Mouse (Mus musculus) hindbrain, embryonic 16.5 days (tissue): ENCODE results near the gene Flt3. TPM values are rescaled to one million over a fixed set of nuclear protein-coding genes. Genes with fewer than 3 reads are reported as not detected.

ENCODE experiments used
- ATAC-seq: fragments of 200-750 bp; cut with Nextera tagmentation; 2 replicates; pipeline ENCODE4 v1.8.0; 2017; ENCODE audit warnings: moderate TSS enrichment, moderate library complexity
- H3K27ac ChIP-seq: fragments of 300-500 bp; sonication (generic); 2 replicates; pipeline ENCODE4 v1.5.1; 2014; ENCODE audit warnings: low read depth, mild to moderate bottlenecking, control low read depth, low read length, moderate library complexity
- H3K27me3 ChIP-seq: fragments of 300-500 bp; sonication (generic); replicated peaks from 2 replicates; pipeline ENCODE4 v1.6.1; 2014; ENCODE audit warnings: low read length; ENCODE audit not compliant: control insufficient read depth, insufficient read depth
- H3K36me3 ChIP-seq: fragments of 300-500 bp; sonication (generic); 2 replicates; pipeline ENCODE4 v1.6.1; 2014; ENCODE audit warnings: mild to moderate bottlenecking, low read length, moderate library complexity, mixed read lengths; ENCODE audit not compliant: control insufficient read depth, insufficient read depth
- H3K4me1 ChIP-seq: fragments of 300-500 bp; sonication (generic); 2 replicates; pipeline ENCODE4 v1.6.1; 2014; ENCODE audit warnings: low read depth, low read length; ENCODE audit not compliant: control insufficient read depth, insufficient read depth
- H3K4me2 ChIP-seq: fragments of 300-500 bp; sonication (generic); 2 replicates; pipeline ENCODE4 v1.6.1; 2014; ENCODE audit warnings: mild to moderate bottlenecking, low read length, control low read depth, moderate library complexity
- H3K4me3 ChIP-seq: fragments of 300-500 bp; sonication (generic); 2 replicates; pipeline ENCODE4 v1.5.1; 2014; ENCODE audit warnings: mild to moderate bottlenecking, low read length, control low read depth, moderate library complexity
- H3K9ac ChIP-seq: fragments of 300-500 bp; sonication (generic); 2 replicates; pipeline ENCODE4 v1.6.1; 2014; ENCODE audit warnings: low read depth, mild to moderate bottlenecking, control low read depth, low read length, moderate library complexity
- H3K9me3 ChIP-seq: fragments of 300-500 bp; sonication (generic); 2 replicates; pipeline ENCODE4 v1.6.1; 2014; ENCODE audit warnings: mild to moderate bottlenecking, low read length, moderate library complexity; ENCODE audit not compliant: control insufficient read depth
- WGBS: fragments of 180-500 bp; shearing (Covaris S2); extraction: QIAGEN DNeasy Blood & Tissue Kit; methylation state at CpG from one replicate; pipeline ENCODE4 v1.1.7; 2014; 5-methylcytosine and 5-hydroxymethylcytosine counted together
- polyA plus RNA-seq: library from polyadenylated mRNA; unstranded; fragments of >200 nt; fragmentation: Nextera tagmentation; extraction: Ambion mirVana; gene quantifications from 2 replicates; pipeline ENCODE4 v1.2.1, GENCODE M21; 2015

The Flt3 gene
- polyA plus RNA-seq, 1 experiment from 2014 or later: 2.3 TPM

DNA sequence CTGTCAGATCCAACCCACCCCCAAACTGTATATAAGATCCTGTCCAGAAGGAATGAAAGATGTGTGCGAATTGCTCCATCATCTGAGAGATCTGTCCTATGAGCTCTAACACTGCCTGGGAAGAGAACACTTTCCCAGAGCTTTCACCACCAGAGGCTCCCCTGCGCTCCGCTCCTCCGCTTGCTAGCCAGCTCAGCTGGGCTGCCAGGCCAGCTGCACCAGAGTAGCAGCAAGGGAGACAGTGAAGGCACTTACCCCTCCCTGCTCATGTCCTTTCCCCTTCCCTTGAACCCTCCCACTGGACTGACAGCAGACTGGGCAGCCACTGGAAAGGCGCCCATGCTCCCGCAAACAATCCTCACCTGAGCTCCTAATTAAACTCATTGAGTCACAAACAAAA lies 23.3 kb upstream of the Flt3 start:
- H3K9ac ChIP-seq: no peak overlapping the region
- H3K4me1 ChIP-seq: peaks cover under 1% of the 10 kb centered on the region; the same call in 1 of the 2 replicates
- H3K27ac ChIP-seq: no peak overlapping the region
- H3K36me3 ChIP-seq: no peaks in the 10 kb centered on the region
- H3K4me2 ChIP-seq: no peak overlapping the region
- no peak overlapping the region for H3K4me3 ChIP-seq
- 49% methylated on average over 6 of the region's 6 CpGs for WGBS
- H3K27me3 ChIP-seq: no peaks in the 10 kb centered on the region
- no peaks in the 10 kb centered on the region for H3K9me3 ChIP-seq
- no peak for ATAC-seq

- no peak for ATAC-seq
- Histone ChIP-seq H3K4me1 (no peaks in the 10 kb centered on the region), H3K4me3 (no peak overlapping the region), H3K4me2 (no peak overlapping the region), H3K9ac (no peak overlapping the region), H3K36me3 (no peaks in the 10 kb centered on the region), H3K9me3 (no peaks in the 10 kb centered on the region), H3K27me3 (no peaks in the 10 kb centered on the region), H3K27ac (no peak overlapping the region)
- WGBS: 51% methylated on average over 10 of the region's 10 CpGs
Observed at GRCm38 (mm10) chr5:147418394-147419121, 18.3 kb upstream of the Flt3 start.

GRCm38 (mm10) chr5:147417986-147418385 lies 17.7 kb upstream of the Flt3 start:
- H3K4me2 ChIP-seq: no peak overlapping the region
- WGBS: 91% methylated on average over 1 of the region's 1 CpGs
- no peak overlapping the region for H3K9ac ChIP-seq
- no peaks in the 10 kb centered on the region for H3K36me3 ChIP-seq
- H3K9me3 ChIP-seq: no peaks in the 10 kb centered on the region
- H3K4me1 ChIP-seq: no peaks in the 10 kb centered on the region
- H3K27ac ChIP-seq: no peak overlapping the region
- H3K4me3 ChIP-seq: no peak overlapping the region
- no peaks in the 10 kb centered on the region for H3K27me3 ChIP-seq
- no peak for ATAC-seq

- no peaks in the 10 kb centered on the region for H3K36me3 ChIP-seq
- 82% methylated on average over 6 of the region's 6 CpGs for WGBS
- no peak overlapping the region for H3K4me3 ChIP-seq
- no peak overlapping the region for H3K9ac ChIP-seq
- no peaks in the 10 kb centered on the region for H3K27me3 ChIP-seq
- ATAC-seq: no peak
- H3K4me1 ChIP-seq: no peaks in the 10 kb centered on the region
- H3K9me3 ChIP-seq: no peaks in the 10 kb centered on the region
- no peak overlapping the region for H3K27ac ChIP-seq
- H3K4me2 ChIP-seq: no peak overlapping the region
Observed at GRCm38 (mm10) chr5:147410585-147410984, 10.3 kb upstream of the Flt3 start.

DNA sequence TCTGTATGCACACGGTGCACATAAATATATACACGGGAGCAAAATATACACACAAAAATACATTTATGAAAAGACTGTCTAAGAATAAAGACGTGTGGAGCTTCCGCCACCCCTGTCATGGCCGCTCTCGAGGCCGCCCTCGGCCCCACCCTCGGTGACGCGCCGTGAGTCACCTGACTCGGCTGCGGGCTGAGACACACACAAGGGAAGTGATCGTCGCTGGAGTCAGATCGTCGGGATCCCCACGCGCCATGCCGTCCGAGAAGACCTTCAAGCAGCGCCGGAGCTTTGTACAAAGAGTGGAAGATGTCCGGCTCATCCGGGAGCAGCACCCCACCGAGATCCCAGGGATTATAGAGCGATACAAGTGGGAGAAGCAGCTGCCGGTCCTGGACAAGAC lies 8.4 kb upstream of the Flt3 start:
- Histone ChIP-seq H3K36me3 (no peaks in the 10 kb centered on the region), H3K4me1 (no peaks in the 10 kb centered on the region), H3K9me3 (no peaks in the 10 kb centered on the region), H3K4me2 (peak overlapping the region; percentile 21; the same call in 1 of the 2 replicates), H3K27me3 (no peaks in the 10 kb centered on the region), H3K9ac (no peak overlapping the region), H3K27ac (no peak overlapping the region), H3K4me3 (no peak overlapping the region)
- no peak for ATAC-seq
- WGBS: 62% methylated on average over 29 of the region's 29 CpGs

- Histone ChIP-seq H3K36me3 (no peaks in the 10 kb centered on the region), H3K9me3 (no peaks in the 10 kb centered on the region), H3K27ac (no peak overlapping the region), H3K4me1 (peaks cover under 1% of the 10 kb centered on the region; the same call in 1 of the 2 replicates), H3K4me3 (no peak overlapping the region), H3K27me3 (peaks cover 6% of the 10 kb centered on the region), H3K9ac (no peak overlapping the region), H3K4me2 (no peak overlapping the region)
- no peak for ATAC-seq
- 88% methylated on average over 5 of the region's 5 CpGs for WGBS
Observed at GRCm38 (mm10) chr5:147406135-147406534, 5.8 kb upstream of the Flt3 start.

DNA sequence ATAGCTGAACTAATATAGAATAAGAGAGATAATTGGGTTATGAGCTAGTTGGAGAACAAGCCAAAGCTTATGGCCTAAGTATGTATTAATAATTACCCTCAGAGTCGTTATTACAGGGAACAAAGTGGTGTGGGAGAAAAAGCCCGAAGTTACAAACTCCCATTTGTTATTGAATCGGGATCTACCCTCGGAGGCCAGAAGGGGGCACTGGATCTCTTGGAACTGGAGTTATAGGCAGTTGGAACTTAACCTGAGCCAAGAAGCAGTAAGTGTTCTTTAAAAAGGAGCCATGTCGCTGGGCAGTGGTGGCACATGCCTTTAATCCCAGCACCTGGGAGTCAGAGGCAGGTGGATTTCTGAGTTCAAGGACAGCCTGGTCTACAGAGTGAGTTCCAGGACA lies 2.2 kb upstream of the Flt3 start:
- Histone ChIP-seq H3K9me3 (no peaks in the 10 kb centered on the region), H3K36me3 (no peaks in the 10 kb centered on the region), H3K27me3 (peaks cover 25% of the 10 kb centered on the region), H3K4me2 (no peak overlapping the region), H3K4me1 (peaks cover 9% of the 10 kb centered on the region; the same call in 1 of the 2 replicates), H3K4me3 (no peak overlapping the region), H3K27ac (no peak overlapping the region), H3K9ac (no peak overlapping the region)
- WGBS: 27% methylated on average over 5 of the region's 5 CpGs
- ATAC-seq: no peak

DNA sequence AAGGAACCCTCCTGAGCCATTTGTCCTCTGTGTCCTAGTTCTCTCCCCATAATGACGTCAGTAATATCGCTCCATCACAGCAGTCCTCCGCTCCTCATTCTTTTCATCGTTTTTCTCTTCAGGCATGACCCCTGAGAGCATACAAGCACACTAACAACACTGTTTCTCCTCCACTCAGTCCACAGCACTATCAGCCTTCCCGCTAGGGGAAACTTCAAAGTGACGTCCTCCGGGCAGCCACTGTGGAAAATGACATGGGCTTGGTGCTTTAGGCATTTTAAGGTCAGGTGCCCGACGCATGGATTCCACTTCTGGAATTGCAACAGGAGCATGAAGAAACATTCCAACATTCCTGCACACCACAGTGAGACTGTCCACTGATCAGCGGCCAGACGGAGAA lies 735 bp upstream of the Flt3 start:
- Histone ChIP-seq H3K4me1 (peaks cover 9% of the 10 kb centered on the region; the same call in 1 of the 2 replicates), H3K36me3 (no peaks in the 10 kb centered on the region), H3K4me2 (peak overlapping the region; percentile 97), H3K4me3 (peak overlapping the region; percentile 59), H3K27me3 (peaks cover 25% of the 10 kb centered on the region), H3K27ac (no peak overlapping the region), H3K9ac (peak overlapping the region; percentile 74; the same call in 1 of the 2 replicates), H3K9me3 (no peaks in the 10 kb centered on the region)
- no peak for ATAC-seq
- WGBS: 18% methylated on average over 11 of the region's 11 CpGs

DNA sequence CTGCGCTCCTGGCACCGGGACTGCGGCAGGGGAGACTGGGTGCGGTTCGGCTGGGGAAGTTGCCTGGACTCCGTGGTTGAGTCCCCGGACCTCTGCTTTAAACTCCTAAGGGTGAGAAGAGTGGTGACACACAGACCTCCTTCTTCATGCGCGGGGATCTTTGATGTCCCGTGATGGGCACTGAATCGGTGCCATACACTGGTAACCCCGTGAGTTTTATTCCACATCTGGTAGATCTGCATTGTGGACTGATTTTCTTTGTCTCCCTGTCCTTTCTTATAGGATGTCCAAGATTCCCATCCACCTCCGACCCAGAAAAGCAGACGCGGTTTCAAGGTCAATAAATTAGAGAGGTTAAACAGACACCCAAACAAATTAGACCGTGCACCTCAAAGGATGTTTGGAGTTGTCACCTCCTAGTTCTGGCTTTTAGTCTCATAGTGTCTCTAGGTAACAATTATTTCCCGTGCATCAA lies 253 bp upstream of the Flt3 start:
- peak; percentile 45; the same call in 1 of the 2 replicates for ATAC-seq
- Histone ChIP-seq H3K4me1 (peaks cover 9% of the 10 kb centered on the region; the same call in 1 of the 2 replicates), H3K4me2 (peak overlapping the region; percentile 97), H3K9me3 (no peaks in the 10 kb centered on the region), H3K9ac (peak overlapping the region; percentile 74), H3K4me3 (peak overlapping the region; percentile 59), H3K36me3 (no peaks in the 10 kb centered on the region), H3K27me3 (peaks cover 25% of the 10 kb centered on the region), H3K27ac (no peak overlapping the region)
- WGBS: 3% methylated on average over 17 of the region's 17 CpGs
